ENCODE assay signal across 11 mouse cellular contexts in genomic region chr11:116920746-116921145, GRCm38 (mm10). TPM values are rescaled to one million over a fixed set of nuclear protein-coding genes. Genes with fewer than 3 reads are reported as not detected.
DNase-seq lines count a peak whose midpoint lies in the region; ATAC-seq lines count a peak whose summit lies in the region.
"Had no signal": no experiment of that assay in that cellular context is flagged by ENCODE, and none has a peak within 500 bp of the region (broad histone marks: within the 10 kb centered on the region; RNA-seq: fewer than 3 reads in every experiment).

No protein-coding gene starts in this region.

- DNase-seq in adrenal gland, postnatal 25 days = peak; percentile 32
- DNase-seq in adrenal gland, adult 2 months = no peak
- DNase-seq in 3T3-L1 (ENCODE audit: low read depth, low spot score) = peak; percentile 24
- peak; percentile 75 for DNase-seq in forebrain, embryonic 11.5 days (ENCODE audit: low spot score)
- peak; percentile 54 for DNase-seq in midbrain, embryonic 10.5 days (ENCODE audit: low spot score)
- DNase-seq in urinary bladder, postnatal 36 days (ENCODE audit: low spot score in 2 of 2) = no peak
- DNase-seq in heart, adult 8-10 months (ENCODE audit: low spot score) = no peak
- DNase-seq in ovary, postnatal 14 days (ENCODE audit: low spot score) = no peak

- no peak overlapping the region; the same call in 1 of the 2 replicates for H3K9ac ChIP-seq in forebrain, embryonic 11.5 days (ENCODE audit: low read length)

- H3K4me3 ChIP-seq in forebrain, embryonic 11.5 days (ENCODE audit: low read depth, low read length) = peak overlapping the region; percentile 73; the same call in 1 of the 2 replicates
- H3K4me3 ChIP-seq in midbrain, embryonic 10.5 days = peak overlapping the region; percentile 85
- H3K4me3 ChIP-seq: erythroblast, embryonic 14.5 days had no signal

- peaks cover 16% of the 10 kb centered on the region for H3K27me3 ChIP-seq in forebrain, embryonic 11.5 days (ENCODE audit: control insufficient read depth, insufficient read depth, low read length)
- H3K27me3 ChIP-seq in midbrain, embryonic 10.5 days (ENCODE audit: low read depth, poor library complexity, severe bottlenecking) = peaks cover 64% of the 10 kb centered on the region

- H3K27ac ChIP-seq in forebrain, embryonic 11.5 days (ENCODE audit: low read depth, low read length) = no peak overlapping the region
- H3K27ac ChIP-seq in midbrain, embryonic 10.5 days (replicated peaks) = 0 out of 2 replicates have a peak overlapping the region, but pooled peaks have one; percentile 96

- peak overlapping the region; percentile 98 for H3K4me2 ChIP-seq in forebrain, embryonic 11.5 days (ENCODE audit: low read depth, low read length, severe bottlenecking)
- H3K4me2 ChIP-seq: liver, embryonic 11.5 days had no signal

- peaks cover 6% of the 10 kb centered on the region; the same call in 1 of the 2 replicates for H3K4me1 ChIP-seq in forebrain, embryonic 11.5 days (replicated peaks; ENCODE audit: control insufficient read depth, insufficient read depth, low read length)
- peaks cover 56% of the 10 kb centered on the region for H3K4me1 ChIP-seq in midbrain, embryonic 10.5 days

- no peaks in the 10 kb centered on the region for H3K9me3 ChIP-seq in forebrain, embryonic 11.5 days (ENCODE audit: control insufficient read depth, low read length)
- no peaks in the 10 kb centered on the region for H3K9me3 ChIP-seq in midbrain, embryonic 10.5 days (replicated peaks)

- WGBS in forebrain, embryonic 11.5 days = 8% methylated on average over 6 of the region's 6 CpGs
- 2% methylated on average over 6 of the region's 6 CpGs for WGBS in midbrain, embryonic 10.5 days

- H3K36me3 ChIP-seq in forebrain, embryonic 11.5 days (ENCODE audit: control insufficient read depth, insufficient read depth, low read length) = no peaks in the 10 kb centered on the region
- peaks cover 28% of the 10 kb centered on the region for H3K36me3 ChIP-seq in midbrain, embryonic 10.5 days

- ATAC-seq in forebrain, embryonic 11.5 days (replicated peaks; ENCODE audit: low FRiP score) = no peak

RNA-seq across cellular contexts. Expression of gene Mgat5b, which starts 2.1 kb away (rescaled TPM):
- 0.57 and 0.94 TPM in 2 replicates for total RNA-seq in adrenal gland, postnatal 25 days (2021)
- under 1 TPM; 0.21 to 0.92 TPM for total RNA-seq in adrenal gland, adult 2 months (2021)
- 1.8 and 1.9 TPM in 2 replicates for polyA plus RNA-seq in adrenal gland, adult 2 months (2012; rRNA removed)
- polyA plus RNA-seq in forebrain, embryonic 11.5 days (2014; fragmentation: Nextera tagmentation; extraction: Ambion mirVana) = 9.3 and 11.8 TPM in 2 replicates
- 5.5 and 9.5 TPM in 2 replicates for polyA plus RNA-seq in midbrain, embryonic 10.5 days (2016; fragmentation: Nextera tagmentation; extraction: Ambion mirVana)
- under 1 TPM in 3 of 4 experiments, not detected in 1; 0.14 to 0.78 (median 0.19) TPM for total RNA-seq in heart, adult 8-10 months (2022)
- polyA plus RNA-seq: C2C12; erythroblast, embryonic 14.5 days had no signal

Comparison
In these comparisons a context has a peak if more than half of its experiments do, and no peak if none do; other contexts are left out.
1. DNase-seq: peak in adrenal gland, postnatal 25 days (single experiment), 3T3-L1 (single experiment), forebrain, embryonic 11.5 days (single experiment) and midbrain, embryonic 10.5 days (single experiment); none in adrenal gland, adult 2 months (single experiment), urinary bladder, postnatal 36 days (0 of 2), heart, adult 8-10 months (single experiment) and ovary, postnatal 14 days (single experiment).